Mouse (Mus musculus): ENCODE data around the gene Ntng1.

Gene Ntng1

DNA sequence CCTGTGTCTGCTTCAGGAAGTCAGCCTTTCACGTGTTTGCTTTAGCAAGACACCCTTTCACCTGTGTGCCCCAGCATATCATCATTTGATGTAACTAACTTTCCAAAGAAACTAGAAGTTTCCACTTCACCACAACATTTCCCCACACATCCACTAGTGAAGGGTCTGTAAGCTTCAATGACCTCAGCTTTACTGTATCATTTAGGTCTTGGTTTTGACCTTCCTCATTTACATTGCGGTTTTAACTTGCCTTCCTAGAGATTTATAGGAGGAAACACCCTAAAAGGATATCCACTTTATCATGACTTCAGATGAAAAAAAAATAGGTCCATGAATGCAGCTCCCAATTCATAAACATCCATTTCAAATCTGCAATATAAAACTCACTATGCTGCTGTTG, 89.7 kb downstream of the Ntng1 start:
- no peak for DNase-seq (ENCODE audit: low spot score)

DNA sequence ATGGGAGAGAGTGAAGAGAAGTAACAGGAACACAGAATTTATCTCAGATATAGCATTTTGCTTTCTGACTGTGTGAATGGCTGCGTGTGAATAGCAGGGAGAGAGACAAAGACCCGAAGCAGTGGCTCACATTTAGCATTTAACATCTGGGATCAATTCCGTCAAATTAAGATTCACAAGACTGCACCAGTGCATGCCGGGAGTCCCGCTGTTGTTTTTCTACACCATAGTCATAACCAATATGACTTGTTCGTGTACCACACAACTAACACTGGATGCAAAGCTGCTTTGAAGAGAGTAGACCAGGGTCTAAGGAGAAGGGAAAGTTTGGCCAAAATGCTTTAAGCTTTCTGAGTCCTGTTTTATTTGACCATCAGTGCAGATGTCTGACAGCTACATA, 95.7 kb downstream of the Ntng1 start:
- DNase-seq (ENCODE audit: low spot score): peak; percentile 31

DNA sequence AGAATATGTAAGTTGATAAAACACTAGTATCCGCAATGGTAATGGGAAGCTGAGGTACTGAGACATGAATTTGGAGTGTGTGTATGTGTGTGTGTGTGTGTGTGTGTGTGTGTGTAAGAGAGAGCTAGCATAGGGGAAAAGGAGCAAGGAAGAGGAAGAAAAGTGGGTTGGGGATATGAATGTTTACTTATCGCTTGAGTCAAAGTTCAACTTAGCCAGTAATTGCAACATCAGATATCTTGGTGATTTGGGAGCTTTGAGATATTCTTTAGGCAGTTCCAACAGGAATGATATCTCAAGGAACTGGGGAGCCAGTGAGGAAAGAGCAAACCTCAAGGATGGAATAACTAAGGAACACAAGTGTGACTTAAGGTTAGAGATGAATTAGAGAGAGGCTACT, 97.1 kb downstream of the Ntng1 start:
- no peak for DNase-seq (ENCODE audit: low spot score)

DNA sequence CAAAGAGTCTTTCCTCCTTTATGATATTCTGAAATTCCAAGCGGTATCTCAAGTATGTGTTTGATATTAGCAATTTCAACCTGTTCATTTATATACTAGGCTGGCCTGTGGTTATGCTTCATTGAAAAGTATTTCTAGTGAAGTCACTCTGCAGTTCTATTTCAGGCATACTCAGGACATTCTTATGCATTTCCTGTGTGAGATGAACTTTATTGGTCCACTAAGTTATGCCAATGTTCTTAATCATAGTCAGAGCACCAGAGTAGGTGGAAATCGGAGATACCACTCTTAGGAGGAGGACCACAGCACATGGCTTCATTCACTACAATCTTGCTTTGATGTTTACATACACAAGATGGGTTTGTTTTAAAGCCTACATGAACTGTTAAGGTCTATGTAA, 99.6 kb downstream of the Ntng1 start:
- no peak for DNase-seq (ENCODE audit: low spot score)

DNA sequence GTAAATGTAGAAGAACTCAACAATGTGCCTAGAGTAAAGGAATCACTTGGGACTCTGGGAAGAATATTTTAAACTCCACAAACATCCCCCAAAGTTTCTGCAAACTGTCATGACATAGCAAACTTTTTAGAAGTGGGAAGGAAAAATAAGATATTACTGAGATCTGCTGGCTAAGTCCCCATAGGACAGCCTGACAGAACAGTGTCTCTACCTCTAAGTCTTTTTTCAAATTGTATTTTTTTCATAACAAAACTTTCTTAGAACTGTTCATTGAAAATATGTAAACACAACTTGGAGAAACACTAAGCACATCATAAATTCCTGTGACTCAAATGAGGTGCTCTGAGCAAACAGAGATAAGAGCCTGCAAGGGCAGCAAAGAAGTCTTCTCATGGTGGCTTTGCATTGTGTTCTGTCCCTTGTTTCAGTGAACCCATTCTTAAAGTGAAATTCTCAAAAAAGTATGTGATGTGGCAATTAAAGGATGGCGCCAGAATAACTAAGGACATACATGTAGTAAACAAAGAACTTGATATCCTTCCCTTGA, 100.1 kb downstream of the Ntng1 start:
- DNase-seq (ENCODE audit: low spot score): no peak

DNA sequence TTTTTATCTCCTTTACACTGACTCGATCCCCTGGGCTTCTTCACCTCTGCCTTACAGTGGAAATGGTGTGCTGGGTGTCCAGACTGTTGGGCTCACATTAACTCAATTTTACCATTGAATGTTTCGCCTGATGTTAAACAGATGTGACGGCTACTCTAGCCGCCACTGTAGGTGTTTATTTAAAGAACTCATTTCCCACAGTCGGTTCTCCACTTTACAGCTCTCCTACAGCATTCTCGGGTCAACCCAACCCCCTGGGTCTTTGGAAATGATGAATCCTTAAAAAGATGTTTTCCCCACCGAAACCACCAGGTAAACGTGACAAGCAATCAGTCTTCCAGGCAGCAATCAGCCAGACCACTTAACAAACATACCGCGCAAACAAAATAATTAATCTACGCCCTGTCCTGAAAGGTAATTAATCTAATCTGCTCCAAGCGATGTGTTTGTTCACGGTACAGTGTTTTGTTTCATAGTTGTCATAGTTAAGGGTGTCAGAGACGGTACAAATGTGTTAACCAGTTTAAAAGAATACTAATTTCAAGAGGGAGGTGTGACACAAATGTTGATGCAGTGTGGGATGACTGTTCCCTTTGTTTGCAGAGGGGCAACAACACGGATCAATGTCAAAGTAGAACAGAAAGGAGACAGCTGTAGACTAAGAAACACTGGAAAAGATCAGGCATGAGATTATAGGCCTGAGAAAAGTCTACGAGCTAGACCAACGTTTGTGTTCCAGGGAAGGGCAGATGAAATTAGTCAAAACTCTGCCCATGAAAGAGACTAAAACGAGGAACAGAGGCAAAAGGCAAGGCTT, 120.8 kb downstream of the Ntng1 start:
- DNase-seq (ENCODE audit: low spot score): peak; percentile 52

DNA sequence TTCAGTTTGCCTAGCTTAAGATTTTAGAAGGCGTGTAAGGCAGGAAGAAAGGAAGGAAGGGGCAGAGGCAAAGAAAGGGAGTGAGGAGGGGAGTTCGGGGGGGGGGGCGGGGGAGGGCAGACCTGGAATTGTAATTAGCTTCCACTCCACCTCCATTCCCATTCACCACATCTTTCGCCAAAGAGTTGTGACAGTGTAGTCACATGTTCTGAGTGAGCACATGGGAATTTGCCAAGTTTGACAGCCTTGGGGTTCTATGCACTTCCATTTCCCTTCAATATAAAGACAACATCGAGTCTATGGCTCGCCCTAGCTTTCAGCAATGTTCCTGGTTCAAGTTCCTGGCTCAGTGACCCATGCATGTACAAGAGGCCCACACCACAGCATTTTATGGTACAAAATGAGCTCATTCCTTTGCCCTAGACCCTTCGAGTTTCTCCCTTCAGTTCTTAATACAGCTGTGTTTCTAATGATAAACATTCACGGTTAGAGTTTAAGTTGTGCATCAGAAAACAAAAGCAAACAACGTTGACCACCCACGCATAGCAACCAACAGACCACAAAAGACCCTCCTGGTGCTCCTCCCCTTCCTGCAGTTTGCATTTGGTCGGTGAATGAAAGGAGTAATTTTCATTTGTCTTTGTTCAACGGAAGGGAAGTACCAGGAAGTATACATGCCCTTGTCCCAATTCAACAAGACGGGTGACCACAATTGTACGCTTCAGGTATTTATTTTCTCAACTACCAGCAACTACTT, 132.8 kb downstream of the Ntng1 start:
- DNase-seq (ENCODE audit: low spot score): no peak

DNA sequence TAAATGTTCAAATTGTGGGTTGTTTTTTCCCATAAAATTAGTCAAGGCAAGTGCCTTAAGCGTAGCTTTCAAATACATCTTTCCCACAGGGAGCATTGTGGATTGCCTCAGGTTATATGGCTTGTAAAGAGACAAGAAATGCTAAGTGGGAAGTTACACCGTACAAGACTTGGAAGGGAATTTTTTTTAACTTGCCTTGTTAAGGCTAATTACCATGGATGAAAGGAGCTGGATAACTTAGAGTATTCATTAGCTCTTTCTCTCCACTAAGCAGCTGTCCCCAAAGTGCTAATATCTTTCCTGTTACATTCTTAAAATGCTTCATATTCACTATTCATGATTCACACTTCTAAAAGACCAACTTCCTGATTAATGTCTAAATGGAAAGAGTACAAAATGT, 133.4 kb downstream of the Ntng1 start:
- DNase-seq (ENCODE audit: low spot score): no peak

DNA sequence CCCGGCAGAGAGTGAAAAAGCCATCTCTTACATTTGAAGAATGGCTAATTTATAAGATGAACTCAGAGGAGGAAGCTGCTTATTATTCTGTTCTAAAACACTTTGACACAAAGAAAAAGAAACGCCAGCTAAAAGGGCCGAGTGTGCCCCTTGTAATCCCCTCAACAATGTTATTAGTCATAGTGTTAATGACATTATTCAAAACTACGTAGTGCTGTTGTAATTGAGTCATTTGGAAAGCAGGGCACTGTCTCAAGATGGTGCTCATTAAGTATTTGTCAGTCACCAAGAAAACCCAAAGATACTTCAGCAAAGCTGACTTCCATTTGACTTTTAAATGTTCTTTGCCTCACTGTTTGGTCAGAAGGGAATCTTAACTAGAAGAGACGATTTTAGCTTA, 143.5 kb downstream of the Ntng1 start:
- DNase-seq (ENCODE audit: low spot score): no peak

DNA sequence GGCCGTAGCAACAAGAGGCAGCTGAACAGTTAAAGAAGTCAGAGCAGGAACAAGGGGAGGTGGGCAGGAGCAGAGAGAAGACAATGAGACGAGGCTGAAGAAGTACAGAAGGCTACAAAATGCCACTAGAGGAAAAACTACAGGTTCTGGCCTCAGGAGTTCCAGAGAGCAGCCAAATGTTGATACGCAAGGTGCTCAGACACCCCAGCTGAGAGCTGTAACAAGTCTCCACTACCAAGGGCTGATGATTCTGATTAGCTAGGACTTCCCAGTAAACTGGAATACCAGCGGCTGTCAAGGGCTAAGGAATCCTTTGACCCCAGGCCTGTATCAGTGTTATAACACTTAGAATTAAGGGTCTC, 148.2 kb downstream of the Ntng1 start:
- no peak for DNase-seq (ENCODE audit: low spot score)

DNA sequence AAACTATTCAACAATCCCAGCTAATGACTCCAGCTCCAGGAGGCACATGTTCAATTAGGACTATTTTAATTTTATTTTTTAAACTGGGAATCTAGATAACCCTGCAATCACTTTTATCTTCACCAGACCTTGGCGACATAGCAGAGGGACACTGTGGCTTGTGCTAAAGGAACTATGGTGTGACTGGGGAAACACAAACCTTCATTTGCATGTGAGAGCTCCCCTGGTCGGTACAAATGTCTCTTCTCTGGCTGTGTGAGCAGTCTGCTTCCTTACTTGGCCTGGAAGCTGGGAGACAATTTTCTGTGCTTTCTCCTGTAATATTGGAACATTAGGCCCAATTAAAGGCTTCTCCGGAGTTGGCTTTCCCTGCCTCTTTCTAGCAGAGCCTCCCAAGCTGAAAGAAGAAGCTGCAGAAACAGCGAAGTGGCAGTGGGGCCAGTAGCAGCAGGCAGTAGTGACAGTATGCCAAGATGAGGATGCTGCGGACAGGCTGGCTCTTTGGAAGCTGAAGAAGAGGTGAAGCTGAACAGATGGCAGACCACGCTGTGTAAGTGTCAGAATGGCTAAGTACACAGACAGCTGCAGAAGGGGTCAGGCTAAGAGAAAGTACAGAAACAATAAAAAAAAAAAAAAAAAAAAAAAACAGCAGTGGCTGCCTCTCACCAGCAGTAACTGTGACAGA, 148.7 kb downstream of the Ntng1 start:
- peak; percentile 24 for DNase-seq (ENCODE audit: low spot score)

DNA sequence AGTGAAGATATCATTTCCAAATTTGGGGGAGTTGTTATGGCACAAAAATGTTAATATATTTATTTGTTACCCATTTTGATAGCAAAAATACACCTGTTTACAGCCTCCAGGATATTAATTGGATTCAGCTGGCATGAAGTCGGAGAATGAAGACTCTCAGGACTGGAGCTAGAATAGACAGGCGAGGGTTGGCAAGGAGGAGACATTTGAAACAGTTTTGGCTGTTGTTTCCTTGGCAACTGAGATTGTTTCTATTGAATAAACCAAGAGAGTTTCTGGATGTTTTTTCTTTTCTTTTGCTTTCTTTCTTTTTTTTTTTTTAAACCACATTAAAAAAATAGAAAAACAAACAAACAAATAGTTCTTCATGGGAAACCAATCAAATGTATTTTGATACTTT, 159.7 kb downstream of the Ntng1 start:
- no peak for DNase-seq (ENCODE audit: low spot score)

DNA sequence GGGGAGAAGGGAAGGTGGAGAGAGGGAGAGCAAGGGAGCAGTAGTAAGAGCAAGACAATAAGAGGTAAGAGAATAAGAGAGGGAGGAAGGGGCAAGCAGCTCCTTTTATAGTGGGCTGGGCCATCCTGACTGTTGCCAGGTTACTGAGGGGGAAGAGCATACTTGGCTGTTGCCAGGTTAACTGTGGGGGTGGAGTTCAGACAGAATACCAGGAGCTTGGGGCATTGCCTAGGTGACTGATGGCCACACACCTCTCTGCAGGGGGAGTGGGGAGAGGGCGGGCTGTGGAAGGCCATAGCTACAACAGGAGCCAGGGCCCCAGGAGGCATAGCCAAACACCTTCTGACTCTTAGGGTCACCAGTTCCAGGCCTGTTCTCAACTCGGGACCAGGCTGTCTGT, 166.2 kb downstream of the Ntng1 start:
- DNase-seq (ENCODE audit: low spot score): no peak

DNA sequence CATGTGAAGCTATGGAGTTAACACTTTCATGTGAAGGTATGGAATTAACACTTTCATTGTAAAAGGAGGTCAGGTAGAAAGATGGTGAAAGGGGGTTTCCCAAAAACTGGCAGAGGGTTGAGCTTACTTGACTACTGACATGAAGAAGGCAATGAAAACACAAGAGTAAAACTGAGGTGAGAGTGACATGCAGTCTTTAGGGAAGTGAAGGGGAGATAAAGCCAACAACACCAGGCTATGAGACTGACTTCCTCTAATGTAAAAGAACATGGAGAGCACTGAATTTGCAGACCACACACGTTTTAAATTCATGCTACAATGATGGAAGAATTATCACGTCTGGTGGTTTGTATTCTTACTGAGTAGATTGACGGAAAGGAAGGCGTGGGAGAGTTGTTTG, 168.7 kb downstream of the Ntng1 start:
- no peak for DNase-seq (ENCODE audit: low spot score)

DNA sequence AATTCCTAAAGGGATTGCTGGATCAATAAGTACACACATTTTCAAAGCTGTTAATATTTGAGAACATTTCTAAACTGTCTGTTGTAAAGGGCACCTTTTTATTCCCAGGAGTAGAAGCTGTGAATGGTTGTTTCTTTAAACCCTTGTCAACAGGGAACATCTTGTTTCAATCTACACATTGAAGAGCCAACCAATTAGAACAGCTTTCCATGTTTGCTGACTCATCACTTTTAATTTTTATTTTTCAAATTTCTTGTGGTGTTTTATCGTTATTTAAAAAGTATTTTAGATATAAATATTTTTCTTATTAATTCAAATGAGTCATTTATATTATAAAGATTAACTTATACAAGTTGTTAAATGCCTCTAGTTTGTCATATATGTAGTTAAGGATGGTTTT, 172.3 kb downstream of the Ntng1 start:
- DNase-seq (ENCODE audit: low spot score): no peak

DNA sequence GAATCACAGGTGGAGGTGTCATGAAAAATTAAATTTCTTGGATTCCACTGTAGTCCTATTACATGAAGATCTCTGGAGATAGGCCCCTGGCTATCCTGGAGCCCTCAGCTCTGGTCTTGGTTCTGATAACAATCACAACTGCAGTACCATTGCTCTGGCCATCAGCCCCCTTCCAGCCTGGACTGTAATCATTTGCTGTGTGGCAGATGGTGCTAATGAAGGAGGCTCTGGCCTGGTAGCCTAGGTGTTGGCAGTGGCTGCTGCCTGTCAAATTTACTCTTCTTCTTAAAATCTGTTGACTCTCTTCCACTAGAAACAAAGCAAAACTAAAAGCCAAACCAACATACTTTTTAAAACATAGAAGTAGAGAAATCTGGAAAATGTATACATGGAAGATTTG, 173.6 kb downstream of the Ntng1 start:
- DNase-seq (ENCODE audit: low spot score): no peak

DNA sequence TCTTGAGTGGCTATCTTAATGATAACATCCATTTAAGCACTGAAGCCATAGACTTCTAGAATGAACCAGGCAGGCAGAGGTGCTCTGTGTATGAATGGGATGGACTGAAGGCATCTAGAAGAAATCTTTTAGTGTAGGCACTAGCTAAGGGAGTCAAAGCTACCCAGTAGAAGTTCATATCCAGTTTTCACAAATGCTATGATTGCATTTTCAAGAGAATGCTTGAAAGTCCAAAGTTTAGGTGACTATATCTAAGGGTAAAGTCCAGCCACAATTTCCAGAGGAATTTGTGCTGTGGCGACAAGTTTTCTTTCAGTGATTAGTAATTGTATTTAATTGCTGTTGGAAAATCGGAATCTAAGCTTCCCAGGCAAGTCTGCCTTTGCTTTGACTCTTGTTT, 181.2 kb downstream of the Ntng1 start:
- DNase-seq (ENCODE audit: low spot score): no peak

DNA sequence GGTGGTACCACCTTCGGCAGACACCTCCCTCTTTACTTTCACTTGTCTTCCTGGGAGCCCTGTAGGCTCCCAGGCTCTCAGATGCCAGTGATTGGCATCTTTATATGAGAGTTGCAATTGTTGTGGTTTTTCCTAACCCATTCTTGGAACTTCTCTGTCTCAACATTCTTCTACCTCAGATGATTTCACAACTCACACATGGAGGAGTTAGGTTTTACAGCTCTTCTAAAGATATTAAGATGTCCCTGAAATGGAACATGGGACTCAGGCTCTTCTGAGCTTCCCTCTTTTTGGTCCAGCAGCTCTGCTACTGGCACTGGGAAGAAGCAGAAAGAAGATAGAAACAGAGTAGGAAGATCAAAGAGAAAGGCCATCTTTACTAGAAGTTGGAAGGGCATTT, 200.9 kb downstream of the Ntng1 start:
- DNase-seq (ENCODE audit: low spot score): no peak

DNA sequence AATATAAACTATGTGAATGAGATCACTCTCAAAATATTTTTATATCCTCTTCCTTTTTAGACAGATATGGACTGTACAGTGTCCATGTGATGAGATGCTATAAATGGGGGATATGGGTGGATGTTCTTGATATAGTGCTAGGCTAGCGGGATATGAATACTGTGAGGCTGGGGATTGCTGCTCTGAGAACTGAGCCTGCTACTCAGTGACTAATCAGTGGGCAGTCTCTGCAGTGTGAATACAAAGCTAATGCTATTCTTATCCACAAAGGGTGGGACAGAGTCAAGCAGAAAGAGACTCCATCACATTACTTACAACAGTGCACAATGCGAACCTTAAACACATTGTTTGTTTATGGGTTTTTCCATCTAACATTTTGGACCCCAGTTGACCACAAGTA, 206.2 kb downstream of the Ntng1 start:
- DNase-seq (ENCODE audit: low spot score): no peak

DNA sequence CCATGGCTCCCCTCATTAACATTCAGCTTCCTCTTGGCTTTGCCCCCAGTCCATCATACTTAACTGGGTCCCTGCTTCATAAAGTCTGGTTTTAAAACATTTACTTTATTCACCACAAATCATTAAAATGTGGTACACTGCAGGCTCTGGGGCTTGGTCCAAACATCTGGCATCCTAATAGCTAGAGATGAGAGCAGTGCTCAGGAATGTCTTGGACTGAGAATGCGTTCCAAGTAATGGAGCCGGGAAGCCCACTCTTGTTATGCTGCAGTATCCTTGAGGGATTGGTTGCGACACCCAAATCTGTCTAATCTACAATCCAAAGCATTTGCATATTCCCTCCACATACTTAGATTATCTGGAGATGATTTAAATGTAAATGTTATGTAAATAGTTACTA, 207.5 kb downstream of the Ntng1 start:
- no peak for DNase-seq (ENCODE audit: low spot score)

DNA sequence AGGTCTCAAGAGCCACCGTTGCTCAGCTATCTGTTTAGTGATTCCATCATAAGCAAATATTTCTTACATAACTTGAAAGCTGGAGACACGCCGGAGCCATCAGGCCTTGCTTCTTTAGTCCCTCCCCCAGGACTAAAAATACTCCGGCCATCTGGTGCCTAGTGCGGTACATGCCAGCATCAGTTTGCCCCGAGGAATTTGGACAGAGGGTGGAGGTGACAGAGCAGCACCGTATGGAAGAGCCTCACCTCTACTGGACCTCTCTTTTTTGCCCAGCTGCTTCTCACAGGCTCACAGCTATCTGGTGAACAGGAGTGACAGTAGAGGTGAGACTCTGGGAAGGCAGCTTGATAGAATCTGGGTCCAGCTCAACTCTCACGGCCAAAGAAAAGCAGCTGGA, 211.6 kb downstream of the Ntng1 start:
- DNase-seq (ENCODE audit: low spot score): no peak

DNA sequence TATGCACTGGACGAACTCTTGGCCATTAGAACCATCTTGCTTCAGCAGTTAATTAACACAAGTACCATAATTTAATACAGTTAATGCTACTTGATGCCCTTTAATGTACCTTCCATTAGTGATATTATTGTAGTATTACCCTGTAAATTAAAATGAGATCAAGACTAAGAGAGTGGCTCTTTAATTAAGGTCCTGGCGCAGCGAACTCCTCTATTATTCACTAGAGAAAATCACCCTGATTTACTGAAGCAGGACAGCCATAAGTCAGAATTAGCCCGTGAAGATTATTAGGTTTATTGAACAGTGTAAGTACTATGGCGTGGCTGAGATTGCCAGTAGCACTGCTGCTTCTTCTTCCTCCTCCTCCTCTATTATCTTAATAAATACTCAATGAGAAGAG, 212.8 kb downstream of the Ntng1 start:
- DNase-seq (ENCODE audit: low spot score): no peak

DNA sequence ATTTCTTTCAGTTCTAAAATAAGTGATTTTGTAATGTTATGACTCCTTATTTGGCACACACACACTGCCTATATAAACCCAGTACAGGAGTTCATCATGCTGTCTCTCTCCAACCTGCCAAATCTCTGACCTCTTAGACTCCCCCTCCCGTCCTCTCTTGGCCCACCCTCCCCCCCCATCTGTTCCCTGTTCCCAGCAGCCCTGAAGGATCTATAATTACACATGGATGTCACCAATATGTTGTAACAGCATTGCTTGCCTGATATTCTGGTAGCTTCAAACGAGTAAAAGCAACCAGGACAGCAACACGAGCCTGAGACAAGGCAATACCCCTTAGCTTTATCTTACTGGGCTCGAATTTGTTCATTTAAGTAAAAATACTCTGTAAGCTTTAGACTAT, 220.0 kb downstream of the Ntng1 start:
- no peak for DNase-seq (ENCODE audit: low spot score)
